Mouse (Mus musculus) kidney, adult 2 months (tissue): ENCODE data around the gene Vmn1r232.

ENCODE experiments used
- CTCF ChIP-seq: fragments of 200-500 bp; conservative IDR thresholded peaks from 2 replicates; pipeline ENCODE4 v1.5.1; 2011; ENCODE audit warnings: low read depth, mild to moderate bottlenecking, control low read depth, low read length, moderate library complexity, mixed read lengths; ENCODE audit not compliant: insufficient read depth, insufficient read length
- POLR2A ChIP-seq: fragments of 200-500 bp; IDR thresholded peaks from one replicate; pipeline ENCODE4 v1.6.1; 2011; ENCODE audit warnings: low read depth, low read length, control low read depth

GRCm38 (mm10) chr17:20966681-20967080 is 47.2 kb upstream of the Vmn1r232 start:
- TF ChIP-seq CTCF (no peak), POLR2A (no peak)
